Mouse (Mus musculus): ENCODE data around the gene Relt. TPM values are rescaled to one million over a fixed set of nuclear protein-coding genes. Genes with fewer than 3 reads are reported as not detected.

Gene Relt
- 10 to 100 TPM; 14.1 to 18.6 TPM for total RNA-seq (2021)
- long read RNA-seq, experiment 1, transcript Relt-201 (11 exons, 2,851 nt), result major isoform, 14 of 26 reads
- long read RNA-seq, experiment 1, partial matches to known transcripts, result 3 of 26 reads
- long read RNA-seq, experiment 1, other reads (novel, unspliced or antisense), result 9 of 26 reads
- long read RNA-seq, experiment 2, transcript Relt-201 (11 exons, 2,851 nt), result major isoform, 19 of 34 reads
- long read RNA-seq, experiment 2, partial matches to known transcripts, result 5 of 34 reads
- long read RNA-seq, experiment 2, other reads (novel, unspliced or antisense), result 10 of 34 reads

- intact Hi-C loops (cut with DNase I), result no loop called here
- DNase-seq (ENCODE audit: extremely low spot score in 1 of 2, low spot score in 2 of 2), result peak; percentile 89
- peak; percentile 66 for TF ChIP-seq CTCF (IDR thresholded peaks at IDR 0.05)
- Histone ChIP-seq H3K27ac (peak within 1 kb of the TSS; percentile 77), H3K4me3 (peak within 1 kb of the TSS; percentile 82)
Observed at GRCm38 (mm10) chr7:100862828-100863638, at the start of gene Relt. Relt (minus strand) TSS chr7:100863446.

- Histone ChIP-seq H3K4me3 (no peak overlapping the region), H3K27ac (peak overlapping the region; percentile 32; the same call in 1 of the 2 replicates)
- TF ChIP-seq CTCF (IDR thresholded peaks at IDR 0.05), result no peak
- DNase-seq (ENCODE audit: extremely low spot score in 1 of 2, low spot score in 2 of 2), result no peak
- intact Hi-C loops (cut with DNase I), result no loop called here
Observed at GRCm38 (mm10) chr7:100911791-100912190, 48.5 kb upstream of the Relt start.

DNA sequence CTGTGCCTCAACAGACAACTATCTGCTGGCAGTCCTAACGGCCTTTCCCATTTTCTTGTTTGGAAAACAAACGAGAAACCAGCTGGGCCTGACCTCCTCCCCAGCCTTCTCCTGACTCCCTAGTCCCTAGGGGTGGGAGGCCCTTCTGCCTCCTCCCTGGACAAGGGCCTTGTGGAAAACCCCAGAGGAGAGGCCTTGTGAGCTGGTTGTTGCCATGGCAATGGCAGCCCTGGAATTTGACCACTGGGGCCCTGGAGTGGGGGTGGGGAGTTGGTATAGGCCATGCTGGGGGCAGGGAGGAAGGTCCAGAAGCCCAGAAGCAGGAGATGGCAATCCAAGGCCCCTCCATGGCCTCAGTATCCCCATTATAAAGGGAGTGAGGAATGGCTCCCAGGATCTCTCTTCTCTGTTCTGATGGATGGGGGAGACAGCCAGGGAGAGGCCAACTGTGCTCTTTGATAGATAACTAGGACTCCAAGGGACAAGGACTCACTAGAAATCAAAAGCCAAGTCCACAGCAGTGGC is 48.1 kb upstream of the Relt start:
- Histone ChIP-seq H3K4me3 (no peak overlapping the region), H3K27ac (peak overlapping the region; percentile 32)
- intact Hi-C loops (cut with DNase I), result no loop called here
- no peak for DNase-seq (ENCODE audit: extremely low spot score in 1 of 2, low spot score in 2 of 2)
- TF ChIP-seq CTCF (IDR thresholded peaks at IDR 0.05), result no peak

DNA sequence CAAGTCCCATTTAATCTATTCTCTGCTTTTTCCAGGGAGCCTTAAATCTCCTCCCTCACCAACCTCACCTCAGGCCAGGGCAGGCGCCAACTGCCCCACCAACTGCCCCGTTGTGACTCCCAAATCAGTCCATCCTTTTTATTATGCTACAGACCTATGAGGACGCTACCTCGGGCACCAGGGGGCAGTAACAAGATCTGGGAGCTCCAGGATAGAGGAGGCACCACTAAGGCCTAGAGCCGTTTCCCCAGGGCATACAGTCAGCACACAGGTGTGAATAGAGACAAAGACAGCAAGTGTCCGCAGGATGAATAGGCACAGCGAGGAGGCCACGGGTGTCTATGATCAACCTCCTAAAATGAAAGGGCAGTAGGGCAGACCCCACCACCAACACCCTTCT is 45.3 kb upstream of the Relt start:
- peak; percentile 28; the same call in 1 of the 2 replicates for TF ChIP-seq CTCF (IDR thresholded peaks at IDR 0.05)
- intact Hi-C loops (cut with DNase I), result loop anchor here (10.0 kb wide), 1 partner anchor 466 kb away; no protein-coding TSS in a partner anchor
- no peak for DNase-seq (ENCODE audit: extremely low spot score in 1 of 2, low spot score in 2 of 2)
- no peak overlapping the region for H3K4me3 ChIP-seq
- no peak overlapping the region for H3K27ac ChIP-seq

DNA sequence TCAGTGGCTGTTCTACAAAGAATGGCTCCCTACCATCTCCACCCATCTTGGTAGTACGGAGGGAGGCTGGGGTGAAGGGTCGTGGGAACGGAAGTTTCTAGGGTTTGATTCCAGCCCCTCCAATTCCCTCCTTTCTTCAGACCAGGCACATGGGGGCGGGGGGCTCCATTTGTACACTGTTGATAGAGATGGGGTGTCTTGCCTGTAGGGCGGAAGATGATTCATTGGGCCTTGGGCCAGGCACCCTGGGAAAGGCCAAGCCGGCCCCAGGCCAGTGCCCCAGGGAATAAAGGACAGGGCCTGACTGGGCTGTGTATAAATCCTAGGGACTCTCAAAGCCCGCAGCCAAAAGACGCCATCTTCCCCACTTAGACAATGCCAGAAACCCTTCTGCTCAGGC is 44.8 kb upstream of the Relt start:
- TF ChIP-seq CTCF (IDR thresholded peaks at IDR 0.05), result no peak
- no peak overlapping the region for H3K4me3 ChIP-seq
- no peak overlapping the region for H3K27ac ChIP-seq
- intact Hi-C loops (cut with DNase I), result loop anchor here (10.0 kb wide), 1 partner anchor 467 kb away; no protein-coding TSS in a partner anchor
- no peak for DNase-seq (ENCODE audit: extremely low spot score in 1 of 2, low spot score in 2 of 2)

DNA sequence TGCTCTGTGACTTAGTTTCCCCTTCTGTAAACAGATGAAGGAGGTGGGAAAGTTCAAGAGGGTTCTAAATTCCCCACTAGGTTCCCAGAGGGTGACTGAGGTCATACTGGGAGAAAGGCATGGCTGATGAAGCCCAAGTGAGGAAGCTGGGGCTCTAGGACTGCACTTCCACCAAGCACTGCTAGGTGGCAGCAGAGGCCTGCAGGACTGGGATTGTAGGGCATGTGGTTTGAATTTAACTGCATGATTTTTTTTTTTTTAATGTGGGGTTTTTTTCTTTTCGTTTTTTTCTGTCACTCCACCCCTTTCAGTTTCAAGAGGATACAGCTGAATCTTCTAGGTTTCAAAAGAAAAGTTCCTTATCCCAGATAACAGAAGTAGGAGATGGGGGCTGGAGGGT is 44.0 kb upstream of the Relt start:
- intact Hi-C loops (cut with DNase I), result loop anchor here (1.0 to 10.0 kb wide), 4 partner anchors 25 to 468 kb away; partner anchors contain the start of gene Arhgef17
- DNase-seq (ENCODE audit: extremely low spot score in 1 of 2, low spot score in 2 of 2), result peak; percentile 79 to 87
- no peak overlapping the region for H3K4me3 ChIP-seq
- TF ChIP-seq CTCF (IDR thresholded peaks at IDR 0.05), result peak; percentile 100
- H3K27ac ChIP-seq, result no peak overlapping the region

- TF ChIP-seq CTCF (IDR thresholded peaks at IDR 0.05), result no peak
- intact Hi-C loops (cut with DNase I), result loop anchor here (10.0 kb wide), 1 partner anchor 469 kb away; no protein-coding TSS in a partner anchor
- no peak for DNase-seq (ENCODE audit: extremely low spot score in 1 of 2, low spot score in 2 of 2)
- no peak overlapping the region for H3K4me3 ChIP-seq
- no peak overlapping the region for H3K27ac ChIP-seq
Observed at GRCm38 (mm10) chr7:100906029-100906789, 43.0 kb upstream of the Relt start.

GRCm38 (mm10) chr7:100905037-100905436 is 41.8 kb upstream of the Relt start:
- H3K4me3 ChIP-seq, result no peak overlapping the region
- H3K27ac ChIP-seq, result no peak overlapping the region
- DNase-seq (ENCODE audit: extremely low spot score in 1 of 2, low spot score in 2 of 2), result no peak
- intact Hi-C loops (cut with DNase I), result loop anchor here (10.0 kb wide), 1 partner anchor 470 kb away; no protein-coding TSS in a partner anchor
- no peak for TF ChIP-seq CTCF (IDR thresholded peaks at IDR 0.05)

- intact Hi-C loops (cut with DNase I), result loop anchor here (10.0 kb wide), 1 partner anchor 470 kb away; no protein-coding TSS in a partner anchor
- TF ChIP-seq CTCF (IDR thresholded peaks at IDR 0.05), result no peak
- no peak overlapping the region for H3K4me3 ChIP-seq
- DNase-seq (ENCODE audit: extremely low spot score in 1 of 2, low spot score in 2 of 2), result no peak
- no peak overlapping the region for H3K27ac ChIP-seq
Observed at GRCm38 (mm10) chr7:100904612-100905011, 41.4 kb upstream of the Relt start.

DNA sequence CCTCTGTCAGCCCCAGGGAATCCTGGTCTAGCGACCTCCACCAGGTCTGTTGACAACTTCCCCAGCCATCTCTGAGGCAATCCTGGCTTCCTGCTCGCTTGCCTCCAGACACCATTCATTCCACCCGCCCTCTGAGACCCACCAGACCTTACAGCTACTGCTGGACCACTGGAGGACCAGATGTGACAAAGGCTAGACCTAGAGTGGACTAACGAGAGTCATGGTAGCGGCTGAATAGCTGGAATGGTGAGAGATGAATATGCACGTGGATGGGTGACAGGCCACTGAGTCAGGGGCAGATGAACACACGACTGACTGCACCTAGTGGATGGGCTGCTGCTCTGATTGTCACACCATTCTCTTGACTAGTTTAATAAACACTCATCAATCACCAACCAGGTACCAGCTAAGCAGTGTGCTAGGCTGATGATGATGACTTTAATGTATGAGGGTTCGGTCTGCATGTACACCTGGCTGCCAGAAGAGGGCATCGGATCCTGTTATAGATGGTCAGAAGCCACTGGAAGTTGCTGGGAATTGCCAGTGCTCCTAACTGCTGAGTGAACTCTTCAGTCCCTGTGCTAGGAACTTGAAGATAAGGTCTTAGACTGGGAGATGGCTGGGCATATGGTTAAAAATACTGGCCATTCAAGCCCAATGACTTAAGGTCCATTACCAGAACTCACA is 39.3 kb upstream of the Relt start:
- peak; percentile 65 for TF ChIP-seq CTCF (IDR thresholded peaks at IDR 0.05)
- no peak overlapping the region for H3K27ac ChIP-seq
- intact Hi-C loops (cut with DNase I), result loop anchor here (10.0 kb wide), 1 partner anchor 472 kb away; no protein-coding TSS in a partner anchor

GRCm38 (mm10) chr7:100897828-100898227 is 34.6 kb upstream of the Relt start:
- DNase-seq (ENCODE audit: extremely low spot score in 1 of 2, low spot score in 2 of 2), result no peak
- Histone ChIP-seq H3K27ac (no peak overlapping the region), H3K4me3 (no peak overlapping the region)
- no peak for TF ChIP-seq CTCF (IDR thresholded peaks at IDR 0.05)
- intact Hi-C loops (cut with DNase I), result no loop called here

More for the DNA sequence above, 39.3 kb upstream of the Relt start:
- H3K4me3 ChIP-seq, result no peak overlapping the region
- no peak for DNase-seq (ENCODE audit: extremely low spot score in 1 of 2, low spot score in 2 of 2)
